In genomic region chr8:122720070-122720729, GRCm38 (mm10) we compare ENCODE assay signal across 8 mouse cellular contexts. TPM values are rescaled to one million over a fixed set of nuclear protein-coding genes. Genes with fewer than 3 reads are reported as not detected.
DNase-seq lines count a peak whose midpoint lies in the region; ATAC-seq and TF ChIP-seq lines count a peak whose summit lies in the region.

No protein-coding gene starts in this region.

- H3K4me3 ChIP-seq in limb, embryonic 10.5 days = peak overlapping the region; percentile 27
- H3K4me3 ChIP-seq in thymus, adult 2 months (ENCODE audit: control insufficient read depth, insufficient read depth, low read length) = no peak overlapping the region

- no peaks in the 10 kb centered on the region for H3K9me3 ChIP-seq in limb, embryonic 10.5 days (replicated peaks)

- no peak for TF ChIP-seq POLR2A in thymus, adult 2 months (IDR thresholded peaks at IDR 0.05; ENCODE audit: control insufficient read depth, extremely low read depth, insufficient read depth, low read length, poor library complexity)

- peak overlapping the region; percentile 39 for H3K27ac ChIP-seq in limb, embryonic 10.5 days
- no peak overlapping the region for H3K27ac ChIP-seq in thymus, adult 2 months (ENCODE audit: control insufficient read depth, insufficient read depth, low read length)

- H3K4me1 ChIP-seq in limb, embryonic 10.5 days = peaks cover 35% of the 10 kb centered on the region
- peaks cover 66% of the 10 kb centered on the region for H3K4me1 ChIP-seq in thymus, adult 2 months (replicated peaks; ENCODE audit: control insufficient read depth, insufficient read depth, low read length)

- WGBS in limb, embryonic 10.5 days = 19% methylated on average over 25 of the region's 25 CpGs
- WGBS in thymus, adult 2 months = 5% methylated on average over 25 of the region's 25 CpGs

- no peaks in the 10 kb centered on the region for H3K36me3 ChIP-seq in limb, embryonic 10.5 days
- H3K36me3 ChIP-seq in thymus, adult 2 months (ENCODE audit: control insufficient read depth, insufficient read depth, low read length) = no peaks in the 10 kb centered on the region

- 0 out of 2 replicates have a peak, but pooled peaks have one; percentile 22 for ATAC-seq in frontal cortex, adult (ENCODE audit: low TSS enrichment)
- ATAC-seq in megakaryocyte progenitor cell, adult 5-6 weeks (replicated peaks; ENCODE audit: poor library complexity) = peak; percentile 64

- TF ChIP-seq CTCF in thymus, adult 2 months (IDR thresholded peaks at IDR 0.05; ENCODE audit: borderline replicate concordance, control insufficient read depth, extremely low read depth, insufficient read depth, low read length, poor library complexity) = no peak

- peaks cover 84% of the 10 kb centered on the region for H3K27me3 ChIP-seq in limb, embryonic 10.5 days (ENCODE audit: low read depth, poor library complexity, severe bottlenecking)
- H3K27me3 ChIP-seq in thymus, adult 2 months (ENCODE audit: control insufficient read depth, insufficient read depth, low read length) = no peaks in the 10 kb centered on the region

- no peak for DNase-seq in frontal cortex, postnatal 10 days (ENCODE audit: low spot score in 2 of 2)
- peak; percentile 49 for DNase-seq in adrenal gland, postnatal 14 days
- DNase-seq in heart, adult 9 months (ENCODE audit: low spot score in 2 of 2) = peak; percentile 40 to 44
- no peak for DNase-seq in limb, embryonic 10.5 days (ENCODE audit: low spot score)
- DNase-seq in thymus, adult 2 months = peak; percentile 54
- DNase-seq in layer of hippocampus, adult 9-10 months (ENCODE audit: low spot score) = no peak

RNA-seq across cellular contexts. Expression of gene Cbfa2t3, which starts 21.3 kb away (rescaled TPM):
- total RNA-seq in adrenal gland, postnatal 14 days (2021) = 13.6 and 14.9 TPM in 2 replicates
- 2.0 and 2.8 TPM in 2 replicates for polyA plus RNA-seq in limb, embryonic 10.5 days (2016; fragmentation: Nextera tagmentation; extraction: Ambion mirVana)
- total RNA-seq in megakaryocyte progenitor cell, adult 5-6 weeks (2015) = 19.6 and 20.7 TPM in 2 replicates
- total RNA-seq in megakaryocyte progenitor cell, adult 5-6 weeks (2017) = 11.8 and 12.3 TPM in 2 replicates
- polyA plus RNA-seq in thymus, adult 2 months (2012; rRNA removed) = 62.3 and 76.8 TPM in 2 replicates

RNA-seq across cellular contexts. Expression of gene Acsf3, which starts 55.1 kb away (rescaled TPM):
- 48.0 and 50.6 TPM in 2 replicates for total RNA-seq in adrenal gland, postnatal 14 days (2021)
- 18.6 and 19.2 TPM in 2 replicates for polyA plus RNA-seq in limb, embryonic 10.5 days (2016; fragmentation: Nextera tagmentation; extraction: Ambion mirVana)
- 4.5 and 5.5 TPM in 2 replicates for total RNA-seq in megakaryocyte progenitor cell, adult 5-6 weeks (2015)
- total RNA-seq in megakaryocyte progenitor cell, adult 5-6 weeks (2017) = 5.7 and 6.6 TPM in 2 replicates
- 17.5 and 19.6 TPM in 2 replicates for polyA plus RNA-seq in thymus, adult 2 months (2012; rRNA removed)

Comparison
In these comparisons a context has a peak if more than half of its experiments do, and no peak if none do; other contexts are left out.
1. DNase-seq: peak in adrenal gland, postnatal 14 days (single experiment), heart, adult 9 months (2 of 2) and thymus, adult 2 months (single experiment); none in frontal cortex, postnatal 10 days (0 of 2), limb, embryonic 10.5 days (single experiment) and layer of hippocampus, adult 9-10 months (single experiment).